Mouse (Mus musculus): ENCODE data around the gene Zc3h8. TPM values are rescaled to one million over a fixed set of nuclear protein-coding genes. Genes with fewer than 3 reads are reported as not detected.

The Zc3h8 gene
- polyA plus RNA-seq (2017; shearing (Covaris generic)): 10 to 100 TPM in 1 of 2 experiments, 1 to 10 TPM in 1; 9.7 to 10.4 TPM

GRCm38 (mm10) chr2:128943538-128944528 lies at the start of gene Zc3h8:
Gene Zc3h8, minus strand, starts transcription at chr2:128944077.

GRCm38 (mm10) chr2:128967661-128968441 lies 24.0 kb upstream of the Zc3h8 start, which contains the start of gene Gm10762:
Gene Gm10762, minus strand, starts transcription at chr2:128967725.

GRCm38 (mm10) chr2:128966641-128967580 lies 23.0 kb upstream of the Zc3h8 start, which contains the start of gene Zc3h6:
Gene Zc3h6, plus strand, starts transcription at chr2:128967402.

Other genes starting within 250 kb of the Zc3h8 start
- 1 to 10 TPM in 1 of 2 experiments, under 1 TPM in 1; 0.14 to 1.4 TPM for gene Mertk, start 245.1 kb downstream of the Zc3h8 start, polyA plus RNA-seq (2017; shearing (Covaris generic))
- gene Tmem87b, start 126.0 kb downstream of the Zc3h8 start, polyA plus RNA-seq (2017; shearing (Covaris generic)): 10 to 100 TPM; 18.7 to 26.9 TPM
- under 1 TPM in 1 of 2 experiments, not detected in 1; 0.16 TPM for gene Fbln7, start 81.1 kb downstream of the Zc3h8 start, polyA plus RNA-seq (2017; shearing (Covaris generic))
- gene Zc3h6, start 23.3 kb upstream of the Zc3h8 start, polyA plus RNA-seq (2017; shearing (Covaris generic)): 1 to 10 TPM; 9.3 to 9.5 TPM
- 1 to 10 TPM; 5.6 to 5.7 TPM for gene Gm10762, start 23.6 kb upstream of the Zc3h8 start, polyA plus RNA-seq (2017; shearing (Covaris generic))
- under 1 TPM; 0.09 to 0.27 TPM for gene Vinac1, start 104.1 kb upstream of the Zc3h8 start, polyA plus RNA-seq (2017; shearing (Covaris generic))
- 1 to 10 TPM; 2.6 to 5.0 TPM for gene Ttl, start 121.9 kb upstream of the Zc3h8 start, polyA plus RNA-seq (2017; shearing (Covaris generic))
- gene Polr1b, start 156.9 kb upstream of the Zc3h8 start, polyA plus RNA-seq (2017; shearing (Covaris generic)): 10 to 100 TPM; 25.7 to 38.0 TPM
- gene Chchd5, start 185.6 kb upstream of the Zc3h8 start, polyA plus RNA-seq (2017; shearing (Covaris generic)): 10 to 100 TPM; 20.8 to 23.8 TPM

Measured in inflammation-experienced regulatory T-cells (primary cell).